Mouse (Mus musculus) cerebellum, adult 9-11 months (tissue): ENCODE measurements at regions not wholly inside any gene's neighbourhood (a gene's known extent, or its start where the extent isn't known, plus 50 kb on each side); places are given as distances from the start of the nearest gene placed in this dataset.

Experiments
- DNase-seq: peaks from one replicate; pipeline ENCODE4 v3.0.0; 2022

GRCm38 (mm10) chr10:117431850-117432249 lies 52.0 kb upstream of the Cpsf6 start:
- no peak for DNase-seq

GRCm38 (mm10) chr10:117431086-117431619 lies 51.3 kb upstream of the Cpsf6 start:
- DNase-seq: no peak

- DNase-seq: no peak
These were observed 50.5 kb upstream of the Cpsf6 start for GRCm38 (mm10) chr10:117430224-117430884.

GRCm38 (mm10) chr10:117429459-117430183 lies 49.8 kb upstream of the Cpsf6 start:
- no peak for DNase-seq
